Mouse (Mus musculus): ENCODE data around the gene Lrrc43.
"Not testable (repeated sequence)": the region's sequence is repeated elsewhere in the genome, so short reads cannot be mapped to it uniquely, and the experiment has no call there.

Lrrc43 gene

DNA sequence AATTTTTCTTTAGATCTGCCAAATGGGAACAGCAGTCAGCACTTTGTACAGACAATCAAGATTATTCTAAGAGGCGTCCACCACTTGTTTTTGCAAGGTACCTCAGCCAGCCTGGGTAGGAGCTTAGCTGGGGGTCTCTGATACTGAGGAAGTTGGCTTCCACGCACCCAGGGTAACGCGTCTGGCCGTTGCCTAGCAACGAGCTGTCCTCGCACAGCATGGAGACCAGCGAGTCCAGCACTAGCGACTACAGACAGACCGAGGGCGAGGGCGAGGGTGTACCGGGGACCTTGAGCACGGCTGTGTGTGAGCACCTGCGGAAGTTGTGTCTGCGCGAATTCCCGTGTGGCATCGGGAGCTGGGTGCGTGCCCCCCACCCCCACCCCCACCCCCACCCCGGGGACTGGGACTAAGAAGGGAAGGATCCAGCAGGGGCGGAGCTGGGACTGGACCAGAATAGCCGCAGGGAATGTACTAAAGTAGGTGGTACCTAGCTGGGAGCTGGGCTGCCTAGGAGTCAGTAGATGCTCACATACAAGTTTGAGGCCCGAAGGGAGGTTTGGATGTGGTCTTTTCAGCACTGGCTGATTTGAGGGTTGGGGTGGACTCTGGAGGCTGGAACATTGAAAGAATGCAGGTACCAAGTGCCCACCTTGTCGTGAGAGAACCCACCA, at the start of gene Lrrc43, which contains the start of gene Il31:
Gene Lrrc43, plus strand, starts transcription at position 194 of the 674 bp plus-strand sequence.
Gene Il31, minus strand, starts transcription at position 378 of the 674 bp plus-strand sequence.
- no peak for DNase-seq (ENCODE audit: low read depth, low spot score)

DNA sequence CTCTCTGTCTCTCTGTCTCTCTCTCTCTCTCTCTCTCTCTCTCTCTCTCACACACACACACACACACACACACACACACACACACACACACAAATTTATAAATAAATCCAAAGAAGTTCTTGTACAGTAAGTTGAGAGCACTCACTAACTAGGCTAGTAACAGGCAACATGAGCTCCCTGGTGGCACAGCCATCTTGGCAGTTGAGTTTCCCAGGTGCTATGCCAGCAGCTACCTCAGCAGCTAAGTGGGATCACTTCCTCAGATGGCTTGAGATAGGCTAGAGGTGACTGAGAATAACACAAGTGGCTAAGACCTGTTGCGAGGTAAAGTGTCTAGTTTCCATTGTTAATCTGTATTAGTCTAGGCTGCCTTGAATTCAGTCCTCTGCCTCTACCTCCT, 49.8 kb upstream of the Lrrc43 start:
- no peak for DNase-seq (ENCODE audit: low read depth, low spot score)

- no peak for DNase-seq (ENCODE audit: low read depth, low spot score)
Observed at GRCm38 (mm10) chr5:123439941-123440340, 49.2 kb upstream of the Lrrc43 start.

DNA sequence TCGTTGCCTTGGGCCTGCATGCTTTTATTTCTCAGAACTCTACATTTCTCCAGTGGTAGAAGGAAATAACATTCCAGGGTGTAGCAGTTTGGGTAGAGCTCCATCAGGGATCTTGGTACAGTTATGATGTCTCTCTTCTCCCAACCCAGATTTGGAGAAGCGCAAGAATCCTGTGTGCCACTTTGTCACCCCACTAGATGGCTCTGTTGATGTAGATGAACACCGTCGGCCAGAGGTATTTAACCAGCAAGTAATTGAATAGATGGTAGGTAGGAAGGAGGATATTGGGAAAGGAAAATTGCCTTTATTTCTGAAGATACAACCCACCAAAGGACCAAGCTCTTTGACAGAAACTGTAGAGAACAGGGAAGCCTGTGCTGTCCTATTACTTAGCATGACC, 48.4 kb upstream of the Lrrc43 start:
- DNase-seq (ENCODE audit: low read depth, low spot score) = no peak

DNA sequence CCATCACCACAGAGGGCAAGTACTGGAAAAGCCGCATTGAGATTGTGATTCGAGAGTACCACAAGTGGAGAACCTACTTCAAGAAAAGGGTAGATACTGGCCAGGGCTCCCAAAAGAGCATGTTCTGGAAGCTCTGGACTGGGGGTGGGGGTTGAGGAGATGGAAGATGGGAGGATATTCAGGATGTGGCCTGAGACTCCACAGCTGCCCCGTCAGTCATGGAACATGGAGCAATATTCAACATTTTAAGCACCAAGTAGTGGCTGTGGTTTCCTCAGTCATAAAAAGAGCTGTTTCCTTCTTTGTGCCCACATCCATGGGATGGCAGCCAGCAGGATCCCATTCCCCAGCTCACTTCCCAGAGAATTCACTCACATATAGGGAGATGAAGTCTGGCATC, 46.8 kb upstream of the Lrrc43 start:
- no peak for DNase-seq (ENCODE audit: low read depth, low spot score)

DNA sequence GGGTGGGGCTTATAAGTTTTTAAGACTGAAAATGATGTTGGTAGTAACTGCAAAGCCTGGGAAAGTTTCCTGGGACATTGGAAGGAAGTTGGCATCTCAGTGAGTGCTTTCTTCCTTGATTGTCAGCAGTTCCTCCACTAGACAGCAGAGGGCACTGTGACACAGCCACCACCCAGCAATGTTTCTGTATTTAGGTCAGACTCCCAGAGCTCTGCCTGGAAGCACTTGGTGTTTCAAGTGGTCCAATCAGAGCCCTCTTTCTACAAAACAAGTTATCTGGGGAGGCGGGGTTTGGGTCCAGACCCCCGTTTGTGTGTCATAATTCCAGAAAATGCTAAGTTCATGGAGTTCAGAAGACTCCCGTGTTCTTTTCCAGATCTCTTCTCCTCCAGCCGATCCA, 45.0 kb upstream of the Lrrc43 start:
- peak; percentile 34 for DNase-seq (ENCODE audit: low read depth, low spot score)

- DNase-seq (ENCODE audit: low read depth, low spot score) = no peak
Observed at GRCm38 (mm10) chr5:123444849-123445334, 44.2 kb upstream of the Lrrc43 start.

- DNase-seq (ENCODE audit: low read depth, low spot score) = no peak
Observed at GRCm38 (mm10) chr5:123451886-123452285, 37.2 kb upstream of the Lrrc43 start.

GRCm38 (mm10) chr5:123461420-123461819, 27.7 kb upstream of the Lrrc43 start:
- no peak for DNase-seq (ENCODE audit: low read depth, low spot score)

GRCm38 (mm10) chr5:123464638-123465037, 24.5 kb upstream of the Lrrc43 start:
- no peak for DNase-seq (ENCODE audit: low read depth, low spot score)

- no peak for DNase-seq (ENCODE audit: low read depth, low spot score)
Observed at GRCm38 (mm10) chr5:123470784-123471400, 18.2 kb upstream of the Lrrc43 start.

DNA sequence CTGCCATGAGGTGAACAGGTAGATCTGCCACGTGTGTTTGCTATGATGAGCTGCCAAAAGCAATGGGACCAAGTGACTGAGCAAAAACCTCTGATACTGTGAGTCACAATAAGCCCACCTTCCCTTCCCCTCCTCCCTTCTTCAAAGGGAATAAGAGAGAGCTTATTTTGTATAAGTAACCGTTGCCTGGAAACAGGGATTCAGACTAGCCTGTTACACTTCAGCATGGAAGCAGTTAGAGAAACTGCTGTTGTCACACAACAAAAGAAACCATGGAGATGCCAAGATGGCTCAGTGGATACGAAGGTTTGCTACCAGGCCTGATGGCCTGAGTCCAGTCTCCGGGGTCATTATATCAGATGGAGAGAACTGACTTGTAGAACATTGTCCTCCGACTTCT, 15.3 kb upstream of the Lrrc43 start:
- no peak for DNase-seq (ENCODE audit: low read depth, low spot score)

DNA sequence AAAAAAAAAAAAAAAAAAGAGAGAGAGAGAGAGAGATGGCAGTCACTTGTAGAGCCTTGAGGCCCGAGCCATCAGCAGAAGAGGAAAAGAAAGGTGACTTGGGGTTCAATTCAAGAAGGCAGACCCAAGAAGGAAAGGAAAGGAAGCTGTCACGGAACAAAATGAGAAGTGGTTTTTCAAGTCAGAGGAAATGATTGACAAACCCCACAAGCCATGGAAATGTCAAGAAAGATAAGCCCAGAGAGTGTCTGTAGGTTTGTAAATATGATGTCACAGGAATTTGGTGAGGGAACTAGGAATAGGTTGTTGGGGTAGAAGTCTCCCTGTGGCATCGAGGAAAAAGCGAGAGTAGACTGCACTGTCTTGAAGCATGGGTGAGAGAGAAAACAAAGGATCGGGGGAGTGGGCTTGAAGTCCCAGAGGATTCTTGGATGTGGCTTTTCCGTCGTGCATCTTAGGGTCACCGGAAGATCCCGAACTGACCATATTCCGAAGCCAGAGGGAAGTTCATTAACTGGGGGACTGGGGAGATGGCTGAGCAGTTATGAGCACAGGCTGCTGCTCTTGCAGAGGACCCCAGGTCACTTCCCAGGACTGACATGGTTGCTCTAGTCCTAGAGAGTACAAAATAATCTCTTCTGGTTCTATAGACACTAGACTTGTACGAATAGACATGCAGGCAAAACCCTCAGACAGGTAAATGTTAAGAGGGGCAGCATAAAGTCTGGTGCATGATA, 1.3 kb upstream of the Lrrc43 start:
- no peak for DNase-seq (ENCODE audit: low read depth, low spot score)

DNA sequence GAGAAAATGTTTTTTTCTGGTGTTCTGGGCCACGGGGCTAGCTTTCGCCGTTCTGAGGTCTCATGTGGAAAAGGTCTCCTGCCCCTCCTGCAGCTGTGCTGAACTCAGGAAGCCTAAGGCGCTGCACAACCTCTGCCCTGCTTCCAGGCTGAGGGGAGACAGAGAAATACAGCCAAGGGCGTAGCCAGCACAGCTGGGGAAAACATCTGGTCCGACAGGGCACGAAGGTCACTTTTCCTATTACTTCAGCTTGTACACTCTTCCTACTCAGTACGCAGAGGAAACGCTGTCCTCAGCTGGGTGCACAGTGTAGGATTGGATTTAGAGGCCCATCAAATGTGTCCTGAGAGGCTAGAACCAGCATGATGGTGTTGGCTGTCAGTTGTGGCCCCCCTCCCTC, 830 bp downstream of the Lrrc43 start:
- no peak for DNase-seq (ENCODE audit: low read depth, low spot score)

GRCm38 (mm10) chr5:123499717-123500116, 10.6 kb downstream of the Lrrc43 start:
- no peak for DNase-seq (ENCODE audit: low read depth, low spot score)

GRCm38 (mm10) chr5:123501973-123502372, 12.9 kb downstream of the Lrrc43 start:
- DNase-seq (ENCODE audit: low read depth, low spot score) = no peak

DNA sequence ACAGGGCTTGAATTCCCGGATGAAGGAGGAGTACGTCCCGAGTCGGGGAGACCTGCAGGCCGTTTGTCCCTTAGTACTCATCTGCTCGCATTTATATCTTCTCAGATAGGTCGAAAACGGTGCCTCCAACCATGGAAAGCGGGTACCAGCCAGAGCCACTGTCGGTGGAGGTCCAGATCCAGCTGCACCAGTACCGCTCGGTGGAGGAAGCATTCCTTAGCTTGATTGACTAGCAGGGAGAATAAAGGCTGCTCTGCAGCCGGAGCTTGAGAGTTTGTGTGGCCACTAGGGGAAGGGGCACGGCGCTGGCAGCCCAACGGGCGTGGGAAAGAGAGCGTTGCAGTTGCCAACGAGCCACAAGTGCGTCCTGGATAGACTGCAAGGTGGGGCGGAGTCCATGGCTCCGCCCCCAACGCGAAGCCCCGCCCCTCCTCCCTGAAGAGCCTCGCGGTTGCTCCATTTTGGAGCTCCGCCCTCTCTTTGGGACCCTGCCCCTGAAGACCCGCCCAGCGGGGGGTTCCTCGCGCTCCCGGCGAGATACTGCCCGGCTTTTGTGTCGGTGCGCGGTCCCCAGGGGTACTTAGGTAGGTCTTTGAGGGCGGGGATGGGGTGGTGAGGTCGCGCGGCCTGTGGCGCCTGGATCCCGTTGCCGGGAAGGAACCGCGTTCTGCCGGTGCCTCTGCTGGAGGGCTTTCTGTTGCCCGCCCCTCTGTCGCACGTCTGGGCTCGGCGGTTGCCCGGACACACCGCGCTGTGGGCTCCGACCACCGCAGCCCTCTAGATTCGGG, 19.0 kb downstream of the Lrrc43 start:
- DNase-seq (ENCODE audit: low read depth, low spot score) = peak; percentile 26

DNA sequence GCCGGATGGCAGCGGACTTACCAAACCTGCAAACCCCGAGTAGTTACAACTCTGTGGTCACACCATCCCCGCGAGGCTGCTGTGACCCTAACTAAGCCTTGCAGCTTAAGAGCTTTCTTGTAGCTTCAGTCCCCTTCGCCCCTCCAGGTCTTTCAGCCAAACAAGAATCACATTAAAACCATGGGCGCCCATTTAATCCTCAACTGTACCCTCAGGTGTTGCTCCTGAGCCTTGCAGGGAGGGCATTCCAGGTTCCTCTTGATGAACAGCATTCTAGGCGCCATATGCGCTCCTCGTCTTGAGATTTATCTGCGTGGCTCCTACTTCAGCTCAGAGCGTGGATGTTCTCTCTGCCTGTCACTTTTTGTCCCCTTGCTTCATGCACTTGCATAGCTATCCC, 19.8 kb downstream of the Lrrc43 start:
- DNase-seq (ENCODE audit: low read depth, low spot score) = no peak

- DNase-seq (ENCODE audit: low read depth, low spot score) = no peak
Observed at GRCm38 (mm10) chr5:123510160-123510559, 21.1 kb downstream of the Lrrc43 start, which contains the start of gene B3gnt4. Gene B3gnt4, plus strand, starts transcription at chr5:123510460.

DNA sequence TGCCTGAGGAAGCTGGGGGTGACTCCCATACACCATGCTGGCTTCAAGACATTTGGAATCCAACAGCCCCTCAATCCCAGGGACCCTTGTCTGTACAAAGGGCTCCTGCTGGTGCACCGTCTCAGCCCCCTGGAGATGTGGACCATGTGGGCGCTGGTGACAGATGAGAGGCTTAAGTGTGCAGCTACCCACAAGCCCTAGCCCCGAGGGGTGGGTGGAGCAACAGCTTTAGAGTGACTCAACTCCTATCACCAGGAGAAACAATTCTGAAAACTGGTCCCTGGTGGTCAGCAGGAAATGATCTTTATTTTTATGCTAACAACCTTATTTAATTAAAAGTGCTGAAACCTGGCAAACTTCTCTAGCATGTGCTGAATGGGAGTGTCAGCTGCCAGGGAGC, 22.3 kb downstream of the Lrrc43 start:
- not testable (repeated sequence) for DNase-seq (ENCODE audit: low read depth, low spot score)

DNA sequence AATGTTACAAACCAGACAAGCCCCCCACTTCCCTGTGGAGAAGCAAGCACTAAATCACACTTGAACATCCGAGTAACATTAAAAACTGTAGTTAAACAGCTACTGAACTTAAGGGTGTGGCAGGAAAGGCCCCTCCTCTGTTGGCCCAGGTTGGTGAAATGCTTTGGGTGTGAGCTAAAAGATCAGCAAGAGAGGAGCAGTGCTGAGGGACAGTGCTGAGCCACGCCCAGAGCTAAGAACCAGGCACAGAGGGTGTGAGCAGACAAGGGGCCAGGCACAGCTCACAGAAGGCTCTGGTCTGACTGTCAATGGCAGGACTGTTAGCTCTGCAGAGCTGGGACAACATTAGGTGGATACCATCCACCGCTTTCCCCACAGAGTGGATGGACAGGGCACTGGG, 23.0 kb downstream of the Lrrc43 start:
- no peak for DNase-seq (ENCODE audit: low read depth, low spot score)

- no peak for DNase-seq (ENCODE audit: low read depth, low spot score)
Observed at GRCm38 (mm10) chr5:123514871-123515270, 25.8 kb downstream of the Lrrc43 start.

Measured in c-Kit-negative CD71-positive TER-119-positive erythroid progenitor cells, embryonic 14.5 days (primary cell).